Comparison of ENCODE assay signal across 14 mouse cellular contexts in genomic region chr15:78830742-78831719, GRCm38 (mm10). TPM values are rescaled to one million over a fixed set of nuclear protein-coding genes. Genes with fewer than 3 reads are reported as not detected.
DNase-seq lines count a peak whose midpoint lies in the region; ATAC-seq and TF ChIP-seq lines count a peak whose summit lies in the region.
"Had no signal": no experiment of that assay in that cellular context is flagged by ENCODE, and none has a peak within 500 bp of the region (broad histone marks: within the 10 kb centered on the region; RNA-seq: fewer than 3 reads in every experiment).

No protein-coding gene starts in this region.

- H3K4me1 ChIP-seq in lung, embryonic 15.5 days = peaks cover 71% of the 10 kb centered on the region
- peaks cover 73% of the 10 kb centered on the region for H3K4me1 ChIP-seq in kidney, embryonic 15.5 days
- peaks cover 54% of the 10 kb centered on the region for H3K4me1 ChIP-seq in stomach, embryonic 14.5 days (ENCODE audit: control insufficient read depth, insufficient read depth, low read length)
- peaks cover 52% of the 10 kb centered on the region for H3K4me1 ChIP-seq in hindbrain, embryonic 13.5 days (replicated peaks)

- ATAC-seq in lung, embryonic 15.5 days (ENCODE audit: borderline replicate concordance, extremely low read depth, low FRiP score, low TSS enrichment) = no peak
- ATAC-seq in kidney, embryonic 15.5 days (replicated peaks; ENCODE audit: low FRiP score) = no peak
- no peak for ATAC-seq in stomach, embryonic 14.5 days (ENCODE audit: insufficient number of reproducible peaks, insufficient read depth, low FRiP score, low read depth)
- ATAC-seq in hindbrain, embryonic 13.5 days (ENCODE audit: low FRiP score) = no peak

- TF ChIP-seq CTCF in gastrocnemius, adult 2 months (IDR thresholded peaks at IDR 0.05) = no peak
- no peak for TF ChIP-seq CTCF in left cerebral cortex, adult 2 months (IDR thresholded peaks at IDR 0.05)

- peak overlapping the region; percentile 46 for H3K4me2 ChIP-seq in lung, embryonic 15.5 days
- H3K4me2 ChIP-seq in kidney, embryonic 15.5 days = 0 out of 2 replicates have a peak overlapping the region, but pooled peaks have one; percentile 0
- peak overlapping the region; percentile 30; the same call in 1 of the 2 replicates for H3K4me2 ChIP-seq in stomach, embryonic 14.5 days (replicated peaks; ENCODE audit: low read depth, low read length)
- H3K4me2 ChIP-seq in hindbrain, embryonic 13.5 days = no peak overlapping the region

- no peaks in the 10 kb centered on the region for H3K27me3 ChIP-seq in lung, embryonic 15.5 days
- peaks cover 17% of the 10 kb centered on the region for H3K27me3 ChIP-seq in kidney, embryonic 15.5 days
- no peaks in the 10 kb centered on the region for H3K27me3 ChIP-seq in stomach, embryonic 14.5 days (ENCODE audit: control insufficient read depth, insufficient read depth, low read length)
- H3K27me3 ChIP-seq in hindbrain, embryonic 13.5 days = peaks cover 18% of the 10 kb centered on the region

- intact Hi-C loops in gastrocnemius, adult 2 months (cut with DNase I) = no loop called here
- intact Hi-C loops in left cerebral cortex, adult 2 months (cut with DNase I) = no loop called here

- no peak for DNase-seq in gastrocnemius, adult 2 months
- DNase-seq in gastrocnemius, adult 18-20 months (ENCODE audit: low spot score) = no peak
- DNase-seq in lung, postnatal 36 days = no peak
- DNase-seq in left cerebral cortex, adult 2 months (ENCODE audit: extremely low spot score in 1 of 2, low spot score in 2 of 2) = no peak
- DNase-seq: B cell, adult 2 months; gastrocnemius, postnatal 25 days; lung, postnatal 14 days; spleen, adult 18-20 months had no signal

- H3K9me3 ChIP-seq in lung, embryonic 15.5 days = no peaks in the 10 kb centered on the region
- no peaks in the 10 kb centered on the region for H3K9me3 ChIP-seq in kidney, embryonic 15.5 days (replicated peaks)
- no peaks in the 10 kb centered on the region for H3K9me3 ChIP-seq in stomach, embryonic 14.5 days (ENCODE audit: control insufficient read depth, low read depth, low read length)
- H3K9me3 ChIP-seq in hindbrain, embryonic 13.5 days = no peaks in the 10 kb centered on the region

- no peak overlapping the region for H3K9ac ChIP-seq in lung, embryonic 15.5 days
- no peak overlapping the region for H3K9ac ChIP-seq in kidney, embryonic 15.5 days
- no peak overlapping the region for H3K9ac ChIP-seq in stomach, embryonic 14.5 days (replicated peaks; ENCODE audit: low read depth, low read length)
- H3K9ac ChIP-seq in hindbrain, embryonic 13.5 days = no peak overlapping the region

- H3K4me3 ChIP-seq in gastrocnemius, adult 2 months = peak overlapping the region; percentile 61
- H3K4me3 ChIP-seq in lung, embryonic 15.5 days = peak overlapping the region; percentile 21; the same call in 1 of the 2 replicates
- no peak overlapping the region for H3K4me3 ChIP-seq in kidney, embryonic 15.5 days (replicated peaks)
- H3K4me3 ChIP-seq in stomach, embryonic 14.5 days (ENCODE audit: low read depth, low read length) = no peak overlapping the region
- no peak overlapping the region for H3K4me3 ChIP-seq in hindbrain, embryonic 13.5 days
- no peak overlapping the region for H3K4me3 ChIP-seq in left cerebral cortex, adult 2 months

- H3K36me3 ChIP-seq in lung, embryonic 15.5 days = no peaks in the 10 kb centered on the region
- H3K36me3 ChIP-seq in kidney, embryonic 15.5 days = no peaks in the 10 kb centered on the region
- no peaks in the 10 kb centered on the region for H3K36me3 ChIP-seq in stomach, embryonic 14.5 days (ENCODE audit: control insufficient read depth, insufficient read depth, low read length)
- no peaks in the 10 kb centered on the region for H3K36me3 ChIP-seq in hindbrain, embryonic 13.5 days

- peak overlapping the region; percentile 86 for H3K27ac ChIP-seq in gastrocnemius, adult 2 months
- peak overlapping the region; percentile 93 for H3K27ac ChIP-seq in lung, embryonic 15.5 days
- H3K27ac ChIP-seq in kidney, embryonic 15.5 days = peak overlapping the region; percentile 97
- peak overlapping the region; percentile 93; the same call in 1 of the 2 replicates for H3K27ac ChIP-seq in stomach, embryonic 14.5 days (ENCODE audit: low read length)
- no peak overlapping the region for H3K27ac ChIP-seq in hindbrain, embryonic 13.5 days
- H3K27ac ChIP-seq in left cerebral cortex, adult 2 months = no peak overlapping the region

- 44% methylated on average over 10 of the region's 10 CpGs for WGBS in lung, embryonic 15.5 days
- 48% methylated on average over 10 of the region's 10 CpGs for WGBS in kidney, embryonic 15.5 days
- WGBS in stomach, embryonic 14.5 days = 61% methylated on average over 10 of the region's 10 CpGs
- WGBS in hindbrain, embryonic 13.5 days = 76% methylated on average over 10 of the region's 10 CpGs

RNA-seq across cellular contexts. Expression of gene Cdc42ep1, which starts 11.4 kb away (rescaled TPM):
- total RNA-seq in gastrocnemius, adult 2 months (2021) = 1 to 10 TPM; 8.5 to 10.0 TPM
- 1 to 10 TPM; 5.2 to 9.5 TPM for total RNA-seq in gastrocnemius, adult 18-20 months (2021)
- 105 and 109 TPM in 2 replicates for polyA plus RNA-seq in lung, embryonic 15.5 days (2015; fragmentation: Nextera tagmentation; extraction: Ambion mirVana)
- polyA plus RNA-seq in kidney, embryonic 15.5 days (2015; fragmentation: Nextera tagmentation; extraction: Ambion mirVana) = 46.2 and 51.1 TPM in 2 replicates
- polyA plus RNA-seq in stomach, embryonic 14.5 days (2014; fragmentation: Nextera tagmentation; extraction: Ambion mirVana) = 40.7 and 41.7 TPM in 2 replicates
- 9.5 and 11.0 TPM in 2 replicates for polyA plus RNA-seq in hindbrain, embryonic 13.5 days (2015; fragmentation: Nextera tagmentation; extraction: Ambion mirVana)
- 10 to 100 TPM; 10.6 to 13.1 TPM for total RNA-seq in left cerebral cortex, adult 2 months (2021)

RNA-seq across cellular contexts. Expression of gene Lgals2, which starts 24.3 kb away (rescaled TPM):
- total RNA-seq in gastrocnemius, adult 2 months (2021) = not detected
- not detected for total RNA-seq in gastrocnemius, adult 18-20 months (2021)
- 0.69 and 0.72 TPM in 2 replicates for polyA plus RNA-seq in lung, embryonic 15.5 days (2015; fragmentation: Nextera tagmentation; extraction: Ambion mirVana)
- polyA plus RNA-seq in kidney, embryonic 15.5 days (2015; fragmentation: Nextera tagmentation; extraction: Ambion mirVana) = 0.60 and 1.8 TPM in 2 replicates
- 30.0 and 39.7 TPM in 2 replicates for polyA plus RNA-seq in stomach, embryonic 14.5 days (2014; fragmentation: Nextera tagmentation; extraction: Ambion mirVana)
- not detected in 2 replicates for polyA plus RNA-seq in hindbrain, embryonic 13.5 days (2015; fragmentation: Nextera tagmentation; extraction: Ambion mirVana)
- not detected for total RNA-seq in left cerebral cortex, adult 2 months (2021)
- total RNA-seq: gastrocnemius, postnatal 25 days; layer of hippocampus, postnatal 25 days; MEL had no signal

RNA-seq across cellular contexts. Expression of gene Card10, which starts 28.2 kb away (rescaled TPM):
- total RNA-seq in gastrocnemius, adult 2 months (2021) = 1 to 10 TPM; 6.1 to 6.8 TPM
- total RNA-seq in gastrocnemius, adult 18-20 months (2021) = 1 to 10 TPM; 4.1 to 6.5 TPM
- polyA plus RNA-seq in lung, embryonic 15.5 days (2015; fragmentation: Nextera tagmentation; extraction: Ambion mirVana) = 7.1 and 7.6 TPM in 2 replicates
- 9.1 and 9.5 TPM in 2 replicates for polyA plus RNA-seq in kidney, embryonic 15.5 days (2015; fragmentation: Nextera tagmentation; extraction: Ambion mirVana)
- polyA plus RNA-seq in stomach, embryonic 14.5 days (2014; fragmentation: Nextera tagmentation; extraction: Ambion mirVana) = 6.5 and 7.6 TPM in 2 replicates
- polyA plus RNA-seq in hindbrain, embryonic 13.5 days (2015; fragmentation: Nextera tagmentation; extraction: Ambion mirVana) = 1.6 TPM in 2 replicates
- 1 to 10 TPM; 4.8 TPM for total RNA-seq in left cerebral cortex, adult 2 months (2021)
- total RNA-seq: MEL had no signal

RNA-seq across cellular contexts. Expression of gene Gga1, which starts 46.0 kb away (rescaled TPM):
- 10 to 100 TPM; 43.1 to 45.7 TPM for total RNA-seq in gastrocnemius, adult 2 months (2021)
- 10 to 100 TPM; 42.8 to 46.6 TPM for total RNA-seq in gastrocnemius, adult 18-20 months (2021)
- 54.0 and 56.2 TPM in 2 replicates for polyA plus RNA-seq in lung, embryonic 15.5 days (2015; fragmentation: Nextera tagmentation; extraction: Ambion mirVana)
- polyA plus RNA-seq in kidney, embryonic 15.5 days (2015; fragmentation: Nextera tagmentation; extraction: Ambion mirVana) = 49.5 and 55.5 TPM in 2 replicates
- polyA plus RNA-seq in stomach, embryonic 14.5 days (2014; fragmentation: Nextera tagmentation; extraction: Ambion mirVana) = 38.2 and 40.4 TPM in 2 replicates
- polyA plus RNA-seq in hindbrain, embryonic 13.5 days (2015; fragmentation: Nextera tagmentation; extraction: Ambion mirVana) = 49.9 and 50.6 TPM in 2 replicates
- total RNA-seq in left cerebral cortex, adult 2 months (2021) = 10 to 100 TPM; 64.8 to 68.2 TPM

RNA-seq across cellular contexts. Expression of gene Mfng, which starts 57.8 kb away (rescaled TPM):
- 1 to 10 TPM; 2.6 to 3.1 TPM for total RNA-seq in gastrocnemius, adult 2 months (2021)
- total RNA-seq in gastrocnemius, adult 18-20 months (2021) = 1 to 10 TPM; 1.8 to 3.6 TPM
- polyA plus RNA-seq in lung, embryonic 15.5 days (2015; fragmentation: Nextera tagmentation; extraction: Ambion mirVana) = 42.1 and 45.0 TPM in 2 replicates
- polyA plus RNA-seq in kidney, embryonic 15.5 days (2015; fragmentation: Nextera tagmentation; extraction: Ambion mirVana) = 25.4 and 25.6 TPM in 2 replicates
- 15.7 and 16.9 TPM in 2 replicates for polyA plus RNA-seq in stomach, embryonic 14.5 days (2014; fragmentation: Nextera tagmentation; extraction: Ambion mirVana)
- 36.7 and 40.1 TPM in 2 replicates for polyA plus RNA-seq in hindbrain, embryonic 13.5 days (2015; fragmentation: Nextera tagmentation; extraction: Ambion mirVana)
- 1 to 10 TPM; 5.0 to 6.2 TPM for total RNA-seq in left cerebral cortex, adult 2 months (2021)

Comparison
In these comparisons a context has a peak if more than half of its experiments do, and no peak if none do; other contexts are left out.
1. H3K27ac ChIP-seq: peak in gastrocnemius, adult 2 months (single experiment), lung, embryonic 15.5 days (single experiment), kidney, embryonic 15.5 days (single experiment) and stomach, embryonic 14.5 days (single experiment); none in hindbrain, embryonic 13.5 days (single experiment) and left cerebral cortex, adult 2 months (single experiment).
2. H3K4me3 ChIP-seq: peak in gastrocnemius, adult 2 months (single experiment) and lung, embryonic 15.5 days (single experiment); none in kidney, embryonic 15.5 days (single experiment), stomach, embryonic 14.5 days (single experiment), hindbrain, embryonic 13.5 days (single experiment) and left cerebral cortex, adult 2 months (single experiment).
3. RNA of gene Lgals2, which starts 24.3 kb away (polyA plus RNA-seq): 30.0 to 39.7 TPM in stomach, embryonic 14.5 days; 0.60 to 1.8 TPM in kidney, embryonic 15.5 days, 0.69 to 0.72 TPM in lung, embryonic 15.5 days and not detected in hindbrain, embryonic 13.5 days; every median in the first group is over 10 times any median in the second.